Mouse (Mus musculus) heart, postnatal 0 days (tissue): ENCODE measurements at regions not wholly inside any gene's neighbourhood (a gene's known extent, or its start where the extent isn't known, plus 50 kb on each side); places are given as distances from the start of the nearest gene placed in this dataset.

Experiments used
- ATAC-seq: fragments of 200-750 bp; cut with Nextera tagmentation; 2 replicates; pipeline ENCODE4 v1.8.0; 2017; ENCODE audit warnings: low read depth, moderate number of reproducible peaks, moderate library complexity; ENCODE audit not compliant: insufficient read depth
- DNase-seq: peaks from one replicate; pipeline ENCODE4 v3.0.0-alpha.2; 2016; ENCODE audit warnings: low spot score
- H3K27ac ChIP-seq: fragments of 300-500 bp; sonication (generic); 2 replicates; pipeline ENCODE4 v1.5.1; 2014; ENCODE audit warnings: low read depth, mild to moderate bottlenecking
- H3K27me3 ChIP-seq: fragments of 300-500 bp; sonication (generic); 2 replicates; pipeline ENCODE4 v1.6.1; 2014; ENCODE audit warnings: low read length, mixed read lengths; ENCODE audit not compliant: control insufficient read depth, insufficient read depth
- H3K36me3 ChIP-seq: fragments of 300-500 bp; sonication (generic); replicated peaks from 2 replicates; pipeline ENCODE4 v1.6.1; 2014; ENCODE audit warnings: low read length, mixed read lengths; ENCODE audit not compliant: control insufficient read depth, insufficient read depth
- H3K4me1 ChIP-seq: fragments of 300-500 bp; sonication (generic); 2 replicates; pipeline ENCODE4 v1.6.1; 2014; ENCODE audit warnings: antibody characterized with exemption; ENCODE audit not compliant: control insufficient read depth, insufficient read depth
- H3K4me2 ChIP-seq: fragments of 300-500 bp; sonication (generic); 2 replicates; pipeline ENCODE4 v1.6.1; 2014; ENCODE audit warnings: low read depth, mild to moderate bottlenecking, low read length, moderate library complexity
- H3K4me3 ChIP-seq: fragments of 300-500 bp; sonication (generic); 2 replicates; pipeline ENCODE4 v1.5.1; 2014; ENCODE audit warnings: low read depth, low read length
- H3K9ac ChIP-seq: fragments of 300-500 bp; sonication (generic); replicated peaks from 2 replicates; pipeline ENCODE4 v1.6.1; 2014; ENCODE audit warnings: low read depth, low read length, mixed read lengths
- H3K9me3 ChIP-seq: fragments of 300-500 bp; sonication (generic); replicated peaks from 2 replicates; pipeline ENCODE4 v1.6.1; 2016; ENCODE audit warnings: low read length; ENCODE audit not compliant: control insufficient read depth
- CTCF ChIP-seq: IDR thresholded peaks from 2 replicates; pipeline ENCODE4 v1.5.1; 2016; ENCODE audit warnings: antibody characterized with exemption, control low read depth, low read depth
- EP300 ChIP-seq: IDR thresholded peaks from 2 replicates; pipeline ENCODE4 v1.6.1; 2016; ENCODE audit warnings: antibody characterized with exemption, low read depth
- WGBS: fragments of 180-500 bp; shearing (Covaris S2); extraction: QIAGEN DNeasy Blood & Tissue Kit; methylation state at CpG from one replicate; pipeline ENCODE4 v1.1.7; 2014; 5-methylcytosine and 5-hydroxymethylcytosine counted together

GRCm38 (mm10) chr1:60642175-60642574 lies 74.4 kb upstream of the Cd28 start:
- no peaks in the 10 kb centered on the region for H3K27me3 ChIP-seq
- H3K9ac ChIP-seq, result no peak overlapping the region
- no peaks in the 10 kb centered on the region for H3K36me3 ChIP-seq
- TF ChIP-seq CTCF, result no peak
- no peak for TF ChIP-seq EP300
- WGBS, result 22% methylated on average over 2 of the region's 2 CpGs
- ATAC-seq (peak; percentile 36; the same call in 1 of the 2 replicates), DNase-seq (peak; percentile 54)
- H3K27ac ChIP-seq, result no peak overlapping the region
- no peaks in the 10 kb centered on the region for H3K9me3 ChIP-seq
- no peaks in the 10 kb centered on the region; the same call in none of the 2 replicates for H3K4me1 ChIP-seq
- no peak overlapping the region for H3K4me3 ChIP-seq
- no peak overlapping the region for H3K4me2 ChIP-seq

- H3K4me1 ChIP-seq, result no peaks in the 10 kb centered on the region; the same call in none of the 2 replicates
- TF ChIP-seq CTCF (no peak), EP300 (no peak)
- H3K27me3 ChIP-seq, result no peaks in the 10 kb centered on the region
- WGBS, result 56% methylated on average over 7 of the region's 7 CpGs
- no peak overlapping the region for H3K9ac ChIP-seq
- no peak overlapping the region for H3K4me2 ChIP-seq
- no peak overlapping the region for H3K4me3 ChIP-seq
- 0 out of 2 replicates have a peak overlapping the region, but pooled peaks have one; percentile 55 for H3K27ac ChIP-seq
- no peaks in the 10 kb centered on the region for H3K36me3 ChIP-seq
- H3K9me3 ChIP-seq, result no peaks in the 10 kb centered on the region
- no peak for ATAC-seq
- no peak for DNase-seq
Observed at GRCm38 (mm10) chr1:60641324-60641764, 74.4 kb upstream of the Raph1 start.

- DNase-seq (no peak), ATAC-seq (no peak)
- WGBS, result 73% methylated on average over 2 of the region's 2 CpGs
- no peak overlapping the region for H3K9ac ChIP-seq
- no peak overlapping the region for H3K27ac ChIP-seq
- no peaks in the 10 kb centered on the region for H3K9me3 ChIP-seq
- TF ChIP-seq CTCF (no peak), EP300 (no peak)
- H3K4me3 ChIP-seq, result no peak overlapping the region
- no peaks in the 10 kb centered on the region for H3K27me3 ChIP-seq
- H3K4me2 ChIP-seq, result no peak overlapping the region
- no peaks in the 10 kb centered on the region; the same call in none of the 2 replicates for H3K4me1 ChIP-seq
- H3K36me3 ChIP-seq, result no peaks in the 10 kb centered on the region
Observed at GRCm38 (mm10) chr1:60639536-60639935, 72.6 kb upstream of the Raph1 start.

GRCm38 (mm10) chr1:60639059-60639458 lies 72.2 kb upstream of the Raph1 start:
- no peaks in the 10 kb centered on the region for H3K36me3 ChIP-seq
- no peak overlapping the region for H3K27ac ChIP-seq
- H3K27me3 ChIP-seq, result no peaks in the 10 kb centered on the region
- ATAC-seq, result no peak
- H3K4me3 ChIP-seq, result no peak overlapping the region
- WGBS, result 45% methylated on average over 2 of the region's 2 CpGs
- TF ChIP-seq CTCF (0 out of 2 replicates have a peak, but pooled peaks have one; percentile 2), EP300 (no peak)
- no peaks in the 10 kb centered on the region for H3K9me3 ChIP-seq
- H3K9ac ChIP-seq, result no peak overlapping the region
- no peaks in the 10 kb centered on the region; the same call in none of the 2 replicates for H3K4me1 ChIP-seq
- no peak for DNase-seq
- H3K4me2 ChIP-seq, result no peak overlapping the region

GRCm38 (mm10) chr1:60636802-60637452 lies 70.0 kb upstream of the Raph1 start:
- ATAC-seq, result no peak
- WGBS, result 60% methylated on average over 3 of the region's 3 CpGs

More at GRCm38 (mm10) chr1:60636802-60637452, 70.0 kb upstream of the Raph1 start:
- H3K27me3 ChIP-seq, result no peaks in the 10 kb centered on the region
- H3K27ac ChIP-seq, result no peak overlapping the region
- TF ChIP-seq CTCF, result no peak
- TF ChIP-seq EP300, result no peak
- H3K9me3 ChIP-seq, result no peaks in the 10 kb centered on the region
- H3K36me3 ChIP-seq, result no peaks in the 10 kb centered on the region
- no peaks in the 10 kb centered on the region; the same call in 1 of the 2 replicates for H3K4me1 ChIP-seq
- H3K9ac ChIP-seq, result no peak overlapping the region
- no peak overlapping the region for H3K4me2 ChIP-seq
- H3K4me3 ChIP-seq, result no peak overlapping the region
- DNase-seq, result no peak
